In the genomic region with DNA sequence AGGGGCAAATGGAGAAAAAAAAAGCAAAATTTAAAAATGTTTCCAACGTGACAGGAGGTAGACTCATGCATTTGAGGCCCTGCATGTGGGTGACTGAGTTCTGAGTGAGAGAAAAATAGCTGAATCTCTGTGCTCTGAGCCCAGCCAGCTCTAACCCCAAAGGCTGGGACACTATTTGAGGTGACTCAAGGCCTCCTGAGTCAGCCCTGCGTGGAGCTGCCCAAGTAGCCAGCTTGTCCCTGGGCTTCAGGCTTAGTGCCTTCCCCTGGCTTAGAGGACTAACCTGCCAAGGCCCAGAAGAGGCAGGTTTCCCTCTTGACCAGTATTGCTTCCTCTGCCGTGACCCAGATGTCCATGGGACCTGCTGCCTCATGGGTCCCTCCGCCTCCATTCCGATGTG, we compare ENCODE assay signal across 12 mouse cellular contexts.
"Had no signal": no experiment of that assay in that cellular context is flagged by ENCODE, and none has a peak within 500 bp of the region (broad histone marks: within the 10 kb centered on the region; RNA-seq: fewer than 3 reads in every experiment).

No protein-coding gene starts in this region.

- DNase-seq: kidney, adult 8-10 months; kidney, postnatal 25 days; liver, embryonic 13.5 days; lung, adult 18-20 months; lung, postnatal 10 days; retina, postnatal 1 day; thymus, adult 2 months; thymus, postnatal 25 days had no signal

- H3K27ac ChIP-seq: limb, embryonic 15.5 days; liver, embryonic 13.5 days; midbrain, embryonic 12.5 days; neural tube, embryonic 13.5 days; stomach, embryonic 15.5 days had no signal

- H3K4me3 ChIP-seq: limb, embryonic 15.5 days; liver, embryonic 13.5 days; midbrain, embryonic 12.5 days; neural tube, embryonic 13.5 days; stomach, embryonic 15.5 days had no signal
